Mouse (Mus musculus) myocyte (in vitro differentiated cells): ENCODE measurements around the gene Serpina3j.

Source experiments
- CEBPB ChIP-seq: IDR thresholded peaks from 2 replicates; pipeline ENCODE4 v1.6.1; 2011; ENCODE audit warnings: mild to moderate bottlenecking, moderate library complexity; ENCODE audit not compliant: poor library complexity, insufficient read depth, severe bottlenecking
- E2F4 ChIP-seq: IDR thresholded peaks from one replicate; pipeline ENCODE4 v1.6.1; 2011; ENCODE audit warnings: mild to moderate bottlenecking, control low read depth, moderate library complexity; ENCODE audit not compliant: insufficient read depth
- MYOD1 ChIP-seq, 3 experiments: IDR thresholded peaks; one replicate each; pipeline ENCODE4 v1.6.1; 2011; ENCODE audit warnings: control low read depth in 2 of 3, low read depth in 2 of 3, mild to moderate bottlenecking in 2 of 3, moderate library complexity in 1 of 3; ENCODE audit not compliant: insufficient read length in 2 of 3, control insufficient read depth in 1 of 3
- MYOG ChIP-seq, 3 experiments: IDR thresholded peaks; one replicate each; pipeline ENCODE4 v1.6.1; 2011; ENCODE audit warnings: control low read depth in 2 of 3, low read depth in 2 of 3, mild to moderate bottlenecking in 2 of 3; ENCODE audit not compliant: insufficient read length in 2 of 3, control insufficient read depth in 1 of 3, insufficient read depth in 1 of 3
- POLR2A ChIP-seq: IDR thresholded peaks from one replicate; pipeline ENCODE4 v1.6.1; 2011; ENCODE audit warnings: low read depth, mild to moderate bottlenecking, control low read depth, moderate library complexity; ENCODE audit not compliant: insufficient read length
- SRF ChIP-seq: IDR thresholded peaks from one replicate; pipeline ENCODE4 v1.6.1; 2011; ENCODE audit warnings: low read depth; ENCODE audit not compliant: control insufficient read depth, insufficient read length
- TCF12 ChIP-seq: IDR thresholded peaks from one replicate; pipeline ENCODE4 v1.6.1; 2011; ENCODE audit warnings: mild to moderate bottlenecking, control low read depth; ENCODE audit not compliant: poor library complexity, insufficient read depth, severe bottlenecking
- USF1 ChIP-seq: IDR thresholded peaks from one replicate; pipeline ENCODE4 v1.6.1; 2011; ENCODE audit warnings: low read depth, mild to moderate bottlenecking, control low read depth, moderate library complexity

GRCm38 (mm10) chr12:104322454-104322853, 8.1 kb downstream of the Serpina3j start:
- TF ChIP-seq POLR2A: no peak
- TF ChIP-seq CEBPB: no peak
- TF ChIP-seq USF1: no peak
- no peak for TF ChIP-seq MYOG (IDR thresholded peaks at IDR 0.05; ENCODE audit: control insufficient read depth in 1 of 3, insufficient read depth in 1 of 3, insufficient read length in 2 of 3, low read depth in 2 of 3)
- TF ChIP-seq TCF12: no peak
- TF ChIP-seq MYOD1 (IDR thresholded peaks at IDR 0.05; ENCODE audit: control insufficient read depth in 1 of 3, insufficient read length in 2 of 3, low read depth in 2 of 3): no peak
- TF ChIP-seq SRF: no peak
- TF ChIP-seq E2F4: no peak
